Mouse (Mus musculus): ENCODE data around the gene Zfp276. TPM values are rescaled to one million over a fixed set of nuclear protein-coding genes. Genes with fewer than 3 reads are reported as not detected.
"Not testable (repeated sequence)": the region's sequence is repeated elsewhere in the genome, so short reads cannot be mapped to it uniquely, and the experiment has no call there.

Gene Zfp276
- polyA plus RNA-seq (2015; fragmentation: Nextera tagmentation; extraction: Ambion mirVana), result 26.1 and 26.5 TPM in 2 replicates

DNA sequence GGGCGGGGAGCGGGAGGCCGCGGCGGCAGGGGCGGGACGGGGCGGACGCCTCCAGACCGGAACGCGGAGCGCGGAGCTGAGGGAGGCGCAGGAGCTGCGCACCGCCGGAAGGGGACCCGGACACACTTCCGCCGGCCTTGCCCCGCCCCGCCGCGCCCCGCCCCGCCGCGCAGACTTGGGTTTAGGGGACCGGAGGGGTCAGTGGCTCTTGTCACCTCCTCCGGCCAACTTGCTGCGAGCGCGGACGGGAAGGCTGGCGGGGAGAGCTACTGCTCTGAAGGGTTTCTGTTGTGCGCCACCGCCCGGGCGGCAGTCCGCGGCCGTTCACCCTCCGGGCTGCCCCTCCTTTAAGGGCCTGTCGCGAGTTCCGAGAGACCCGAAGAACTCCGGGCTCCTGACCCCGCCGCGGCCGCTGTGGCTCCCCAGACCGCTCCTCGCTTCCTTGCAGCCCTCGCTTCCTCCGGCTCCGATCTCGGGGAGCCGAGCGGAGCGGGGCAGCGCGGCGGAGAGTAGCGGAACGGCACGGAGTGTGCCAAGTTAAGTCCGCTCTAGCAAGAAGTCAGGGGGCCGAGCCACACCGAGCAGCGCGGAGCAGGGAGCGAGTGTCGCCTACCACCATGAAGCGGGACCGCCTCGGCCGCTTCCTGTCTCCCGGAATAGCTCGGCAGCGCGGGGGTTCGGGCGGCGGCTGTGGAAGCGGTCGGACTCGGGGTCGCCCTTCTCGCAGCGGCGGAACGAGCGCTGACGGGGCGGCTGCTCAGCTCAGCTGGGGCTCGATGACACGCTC, at the start of gene Zfp276, which contains the start of gene Vps9d1:
Gene Zfp276, plus strand, starts transcription at position 97 of the 787 bp plus-strand sequence.
Gene Vps9d1, minus strand, starts transcription at position 250 of the 787 bp plus-strand sequence.
- no peaks in the 10 kb centered on the region for H3K9me3 ChIP-seq
- peak within 1 kb of the TSS; percentile 85 for H3K27ac ChIP-seq (replicated peaks)
- peak within 1 kb of the TSS; percentile 97 for H3K9ac ChIP-seq (replicated peaks)
- peak within 1 kb of the TSS; percentile 79 for H3K4me2 ChIP-seq (replicated peaks)
- H3K36me3 ChIP-seq, result peaks cover 52% of the 10 kb centered on the region
- peak; percentile 97 for ATAC-seq (replicated peaks)
- H3K27me3 ChIP-seq, result no peaks in the 10 kb centered on the region
- peaks cover 22% of the 10 kb centered on the region for H3K4me1 ChIP-seq
- WGBS, result under 1% methylated on average over 95 of the region's 99 CpGs
- H3K4me3 ChIP-seq, result peak within 1 kb of the TSS; percentile 87

DNA sequence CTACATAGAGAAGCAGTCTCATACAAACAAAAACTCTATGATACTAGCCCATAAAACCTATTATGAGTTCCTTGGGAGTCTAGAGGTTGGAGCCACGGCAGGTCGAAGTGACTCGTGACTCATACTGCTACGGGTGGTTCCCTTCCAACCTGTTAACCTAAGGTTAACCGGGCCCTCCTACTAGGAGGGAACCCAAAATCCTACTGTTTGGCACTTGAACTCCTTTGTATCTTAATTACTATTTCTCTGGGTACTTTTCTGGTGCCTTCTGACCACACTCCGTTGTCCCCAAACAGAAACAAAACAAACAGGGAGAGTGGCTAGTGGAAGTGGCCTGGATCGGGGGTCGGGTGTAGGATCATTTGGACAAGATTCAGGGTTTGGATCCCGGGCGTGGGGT, 42.1 kb upstream of the Zfp276 start:
- H3K36me3 ChIP-seq, result peaks cover 32% of the 10 kb centered on the region
- H3K4me1 ChIP-seq, result peaks cover 21% of the 10 kb centered on the region
- peak overlapping the region; percentile 94 for H3K9ac ChIP-seq (replicated peaks)
- no peaks in the 10 kb centered on the region for H3K9me3 ChIP-seq
- H3K4me3 ChIP-seq, result peak overlapping the region; percentile 89
- H3K27me3 ChIP-seq, result no peaks in the 10 kb centered on the region
- ATAC-seq (replicated peaks), result no peak
- 53% methylated on average over 10 of the region's 10 CpGs for WGBS
- H3K27ac ChIP-seq (replicated peaks), result no peak overlapping the region
- peak overlapping the region; percentile 95 for H3K4me2 ChIP-seq (replicated peaks)

DNA sequence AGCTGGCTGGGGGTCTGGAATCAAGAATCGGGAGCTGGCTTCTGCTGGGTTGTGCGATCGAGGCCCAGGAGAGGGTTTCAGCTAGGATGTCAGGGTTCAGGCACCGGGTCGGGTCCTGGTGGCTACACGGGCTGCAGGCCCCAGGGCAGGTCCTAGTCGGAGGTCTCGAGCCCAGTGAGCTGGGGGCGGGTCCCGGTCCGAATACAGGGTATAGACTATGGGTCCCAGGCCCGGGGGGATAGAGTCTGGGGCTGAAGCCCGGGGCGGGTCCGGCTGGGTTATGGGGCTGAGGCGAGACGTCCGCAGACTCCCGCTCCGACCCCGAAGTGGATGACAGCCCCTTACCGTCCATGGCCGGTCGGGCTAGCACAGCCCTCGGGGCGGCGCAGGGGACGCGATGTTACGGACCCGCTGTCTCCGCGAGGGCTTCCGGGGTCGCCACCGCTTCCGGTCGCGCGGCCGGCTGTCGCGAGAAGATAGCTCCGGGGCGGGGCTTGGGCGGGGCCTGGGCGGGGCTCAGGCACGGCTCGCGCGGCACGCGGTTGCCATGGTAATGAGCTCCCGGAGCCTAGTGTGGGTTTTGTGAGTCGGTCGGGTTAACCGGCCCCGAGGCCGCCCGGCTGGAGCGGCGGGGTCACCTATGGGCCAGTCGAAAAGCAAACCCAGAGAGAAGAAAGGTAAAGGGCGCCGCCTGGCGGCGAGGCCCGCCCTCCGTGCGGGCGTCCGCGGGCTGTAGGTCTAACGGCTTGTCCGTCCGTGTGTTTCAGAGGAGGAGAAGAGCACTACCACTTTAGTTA, 41.5 kb upstream of the Zfp276 start, which contains the start of the genes Chmp1a and Spata33:
Gene Chmp1a, minus strand, starts transcription at position 443 of the 797 bp plus-strand sequence.
Gene Spata33, plus strand, starts transcription at position 512 of the 797 bp plus-strand sequence.
- H3K27ac ChIP-seq (replicated peaks), result 0 out of 2 replicates have a peak within 1 kb of the TSS, but pooled peaks have one; percentile 27
- peak within 1 kb of the TSS; percentile 94 for H3K9ac ChIP-seq (replicated peaks)
- no peaks in the 10 kb centered on the region for H3K9me3 ChIP-seq
- H3K4me2 ChIP-seq (replicated peaks), result peak within 1 kb of the TSS; percentile 95
- 1% methylated on average over 76 of the region's 76 CpGs for WGBS
- peak; percentile 94 for ATAC-seq (replicated peaks)
- no peaks in the 10 kb centered on the region for H3K27me3 ChIP-seq
- H3K4me1 ChIP-seq, result peaks cover 21% of the 10 kb centered on the region
- H3K4me3 ChIP-seq, result peak within 1 kb of the TSS; percentile 89
- peaks cover 26% of the 10 kb centered on the region for H3K36me3 ChIP-seq

DNA sequence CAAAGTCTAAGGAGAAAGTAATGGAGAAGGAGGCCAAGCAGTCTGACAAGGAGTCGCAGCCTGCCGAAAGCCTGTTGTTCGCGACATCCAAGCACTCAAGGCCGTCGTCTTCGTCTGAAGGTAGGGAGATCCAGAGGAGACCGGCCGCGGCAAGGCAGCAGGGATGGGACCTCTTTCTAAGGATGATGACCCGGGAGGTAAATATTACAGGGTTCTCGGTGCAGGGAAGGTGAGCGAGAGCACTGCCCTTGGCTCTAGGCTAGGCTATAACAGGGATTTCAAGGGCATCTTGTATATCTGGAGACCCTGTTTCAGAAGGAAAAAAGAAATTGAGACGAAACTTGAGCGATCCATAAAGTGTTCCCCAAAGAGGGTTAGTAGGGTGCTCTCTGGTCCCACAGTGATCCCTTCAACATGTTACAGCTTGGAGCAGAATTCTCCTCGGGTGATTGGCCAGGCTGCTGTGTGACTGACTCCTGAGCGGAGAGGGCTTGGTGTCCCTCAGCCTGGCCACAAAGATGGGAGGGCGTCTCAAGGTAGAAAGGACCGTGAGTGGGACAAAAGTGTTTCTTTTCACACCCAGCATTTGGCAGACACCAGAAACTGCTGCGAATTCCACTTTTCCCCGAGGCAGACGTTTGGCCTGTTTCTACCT, 40.8 kb upstream of the Zfp276 start:
- no peaks in the 10 kb centered on the region for H3K27me3 ChIP-seq
- H3K4me3 ChIP-seq, result peak overlapping the region; percentile 89
- peaks cover 21% of the 10 kb centered on the region for H3K4me1 ChIP-seq
- WGBS, result 20% methylated on average over 22 of the region's 22 CpGs
- peaks cover 19% of the 10 kb centered on the region for H3K36me3 ChIP-seq
- no peak overlapping the region for H3K27ac ChIP-seq (replicated peaks)
- H3K9me3 ChIP-seq, result no peaks in the 10 kb centered on the region
- peak overlapping the region; percentile 94 for H3K9ac ChIP-seq (replicated peaks)
- peak overlapping the region; percentile 95 for H3K4me2 ChIP-seq (replicated peaks)
- no peak; the same call in 1 of the 2 replicates for ATAC-seq (replicated peaks)

DNA sequence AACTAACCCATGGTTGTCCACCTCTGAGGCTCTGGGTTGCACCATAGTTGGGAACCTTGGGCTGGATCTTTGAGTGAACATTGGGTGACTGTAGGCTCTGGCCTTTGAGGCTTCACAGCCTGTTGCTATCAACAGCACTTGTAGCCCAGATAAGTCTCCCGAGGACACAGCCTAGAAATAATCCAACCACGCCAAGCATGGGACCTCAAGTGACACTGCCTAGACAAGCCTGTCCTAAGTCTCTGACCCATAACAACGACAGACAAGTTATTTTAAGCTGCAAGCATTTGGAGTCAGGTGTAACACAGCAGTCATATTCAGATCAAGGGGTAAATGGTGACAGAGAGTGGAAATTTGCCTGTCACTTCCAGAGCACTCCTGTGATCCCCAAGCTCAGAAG, 38.6 kb upstream of the Zfp276 start:
- no peaks in the 10 kb centered on the region for H3K36me3 ChIP-seq
- no peak for ATAC-seq (replicated peaks)
- no peak overlapping the region for H3K4me3 ChIP-seq
- H3K27ac ChIP-seq (replicated peaks), result no peak overlapping the region
- no peaks in the 10 kb centered on the region for H3K27me3 ChIP-seq
- no peaks in the 10 kb centered on the region for H3K9me3 ChIP-seq
- no peak overlapping the region for H3K4me2 ChIP-seq (replicated peaks)
- H3K9ac ChIP-seq (replicated peaks), result no peak overlapping the region
- peaks cover 21% of the 10 kb centered on the region for H3K4me1 ChIP-seq
- 80% methylated on average over 3 of the region's 3 CpGs for WGBS

DNA sequence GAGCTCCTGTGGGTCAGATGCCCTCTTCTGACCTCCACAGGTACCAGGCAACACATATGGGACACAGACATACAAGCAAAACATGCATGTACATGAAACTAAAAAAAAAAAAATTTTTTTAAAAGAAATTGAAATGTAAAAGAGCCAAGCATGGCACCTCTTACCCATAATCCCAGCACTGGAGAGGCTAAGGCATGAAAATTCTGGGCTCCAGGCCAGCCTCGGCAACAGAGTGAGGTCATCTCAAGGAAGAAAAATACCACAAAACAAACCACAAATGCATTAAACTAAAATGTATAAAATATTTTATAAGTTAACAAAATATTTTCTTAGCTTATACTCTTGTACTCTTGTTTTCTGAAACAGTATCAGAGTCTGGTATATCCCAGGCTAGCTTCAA, 33.1 kb upstream of the Zfp276 start:
- H3K4me3 ChIP-seq, result no peak overlapping the region
- H3K9ac ChIP-seq (replicated peaks), result no peak overlapping the region
- H3K27ac ChIP-seq (replicated peaks), result no peak overlapping the region
- H3K9me3 ChIP-seq, result no peaks in the 10 kb centered on the region
- no peaks in the 10 kb centered on the region for H3K27me3 ChIP-seq
- H3K4me2 ChIP-seq (replicated peaks), result no peak overlapping the region
- H3K4me1 ChIP-seq, result peaks cover 17% of the 10 kb centered on the region
- ATAC-seq (replicated peaks), result no peak
- no peaks in the 10 kb centered on the region for H3K36me3 ChIP-seq
- 73% methylated on average over 1 of the region's 1 CpGs for WGBS

DNA sequence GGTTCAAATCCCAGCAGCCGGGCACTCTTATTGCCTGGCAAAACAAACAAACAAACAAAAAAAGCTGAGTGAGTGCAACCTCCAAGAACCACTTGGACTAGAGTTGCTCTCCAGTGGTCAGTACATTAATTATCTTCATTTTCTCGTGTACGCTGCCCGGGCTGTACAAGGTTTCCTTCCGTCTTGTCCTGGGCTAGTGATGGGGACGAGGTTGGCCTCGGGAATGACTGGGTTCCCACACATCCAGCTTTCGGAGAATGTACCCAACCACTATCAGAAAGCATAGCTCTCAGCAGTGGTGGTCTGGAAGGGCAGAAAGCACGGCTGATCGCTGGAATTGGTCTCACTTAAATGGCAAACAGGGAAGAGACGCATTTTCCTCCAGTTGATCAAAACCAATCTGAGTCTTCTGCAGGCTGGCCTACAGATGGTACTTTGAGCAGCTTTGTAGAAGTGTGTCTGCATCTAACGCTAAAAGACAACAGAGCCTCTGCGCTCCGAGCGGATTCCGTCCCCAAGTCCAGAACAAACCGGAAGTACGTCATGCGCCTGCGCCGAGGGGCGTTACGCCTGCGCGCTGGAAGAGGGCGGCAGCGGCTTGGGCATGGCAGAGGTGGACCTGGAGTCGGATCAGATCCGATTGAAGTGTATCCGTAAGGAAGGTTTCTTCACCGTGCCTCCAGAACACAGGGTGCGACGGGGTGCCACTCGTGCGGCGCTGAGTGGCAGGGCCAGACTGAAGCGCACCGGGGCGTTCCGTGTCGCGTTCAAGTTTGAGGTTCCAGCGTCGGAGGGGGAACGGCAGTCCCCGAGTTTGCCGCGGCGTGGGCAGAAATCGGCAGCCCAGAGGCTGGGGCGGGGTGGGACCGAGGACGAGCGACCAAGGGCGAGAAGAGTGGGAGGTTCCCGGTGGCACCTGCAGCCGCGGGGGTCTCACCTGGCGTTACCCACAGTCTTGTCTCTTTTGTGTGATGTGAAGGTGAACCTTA, 29.4 kb upstream of the Zfp276 start, which contains the start of gene Cdk10:
Gene Cdk10, plus strand, starts transcription at position 565 of the 989 bp plus-strand sequence.
- Histone ChIP-seq H3K9ac (replicated peaks) (peak within 1 kb of the TSS; percentile 83), H3K4me1 (peaks cover 17% of the 10 kb centered on the region), H3K36me3 (0 out of 2 replicates have a peak, but pooled peaks cover 16% of the 10 kb centered on the region), H3K4me2 (replicated peaks) (peak within 1 kb of the TSS; percentile 98), H3K4me3 (peak within 1 kb of the TSS; percentile 83), H3K27me3 (no peaks in the 10 kb centered on the region), H3K27ac (replicated peaks) (peak within 1 kb of the TSS; percentile 84), H3K9me3 (no peaks in the 10 kb centered on the region)
- WGBS, result 4% methylated on average over 59 of the region's 59 CpGs
- ATAC-seq (replicated peaks), result peak; percentile 93

DNA sequence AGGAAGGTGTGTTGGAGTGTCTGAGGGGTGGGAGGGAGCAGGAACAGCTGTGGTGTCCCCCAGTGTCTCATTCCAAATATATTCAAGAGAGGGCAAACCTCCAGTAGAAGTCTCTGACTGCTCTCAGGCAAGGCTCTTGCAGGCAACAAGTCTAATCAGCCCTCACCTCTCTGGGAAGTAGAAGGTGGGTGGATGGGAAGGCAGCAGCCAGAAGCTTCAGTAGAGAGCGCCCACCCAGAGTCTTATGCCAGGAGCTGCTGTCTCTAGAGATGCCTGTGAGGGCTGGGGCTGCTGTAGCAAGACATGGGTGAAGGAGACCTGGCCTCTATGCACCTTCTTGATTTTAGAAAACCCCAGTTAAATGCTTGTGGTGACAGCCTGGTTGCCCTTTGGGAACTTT, 25.6 kb upstream of the Zfp276 start:
- no peaks in the 10 kb centered on the region for H3K27me3 ChIP-seq
- H3K27ac ChIP-seq (replicated peaks), result no peak overlapping the region
- 100% methylated on average over 1 of the region's 1 CpGs for WGBS
- no peak overlapping the region for H3K4me2 ChIP-seq (replicated peaks)
- H3K4me3 ChIP-seq, result no peak overlapping the region
- H3K4me1 ChIP-seq, result peaks cover 17% of the 10 kb centered on the region
- 0 out of 2 replicates have a peak, but pooled peaks cover 20% of the 10 kb centered on the region for H3K36me3 ChIP-seq
- no peak overlapping the region for H3K9ac ChIP-seq (replicated peaks)
- H3K9me3 ChIP-seq, result no peaks in the 10 kb centered on the region
- no peak for ATAC-seq (replicated peaks)

DNA sequence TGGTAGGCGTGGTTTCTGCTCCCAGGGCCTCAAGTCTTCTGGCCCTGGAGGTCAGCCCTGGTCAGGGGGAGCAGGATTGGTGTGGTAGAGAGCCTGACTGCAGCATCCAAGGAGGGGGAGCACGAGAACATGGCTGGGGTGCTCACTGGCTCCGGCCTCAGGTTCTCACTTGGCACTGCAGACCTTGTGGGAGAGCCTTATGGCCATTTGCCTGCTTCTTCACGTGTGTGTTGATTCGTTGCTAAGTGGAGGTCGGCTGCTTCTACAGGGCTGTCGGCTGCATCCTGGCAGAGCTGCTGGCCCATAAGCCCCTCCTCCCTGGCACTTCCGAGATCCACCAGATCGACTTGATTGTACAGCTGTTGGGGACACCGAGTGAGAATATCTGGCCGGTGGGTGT, 23.7 kb upstream of the Zfp276 start:
- 85% methylated on average over 11 of the region's 11 CpGs for WGBS
- H3K27ac ChIP-seq (replicated peaks); H3K4me3 ChIP-seq; H3K4me2 ChIP-seq (replicated peaks); ATAC-seq (replicated peaks); H3K9me3 ChIP-seq; H3K9ac ChIP-seq (replicated peaks): not testable (repeated sequence)
- Histone ChIP-seq H3K4me1 (peaks cover 15% of the 10 kb centered on the region), H3K36me3 (0 out of 2 replicates have a peak, but pooled peaks cover 20% of the 10 kb centered on the region), H3K27me3 (peaks cover 14% of the 10 kb centered on the region)

DNA sequence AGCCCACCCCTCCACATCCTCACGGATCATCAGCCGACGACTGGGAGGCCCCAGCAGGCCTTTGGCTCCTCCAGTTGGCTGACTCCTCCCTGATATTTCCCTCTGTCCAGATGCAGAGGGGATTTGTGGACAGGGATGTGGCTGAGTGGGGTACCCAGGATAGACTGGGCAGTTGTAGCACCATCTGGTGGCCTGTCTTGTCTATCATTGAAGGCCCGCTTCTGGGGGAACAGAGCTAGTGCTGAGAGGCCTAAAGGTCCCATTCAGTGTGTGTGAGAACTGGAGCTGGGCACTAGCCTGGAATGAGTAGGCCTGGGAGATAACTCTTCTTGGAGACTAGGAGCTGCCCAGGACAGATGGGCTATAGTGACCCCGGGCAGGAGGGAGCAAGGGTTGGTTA, 22.3 kb upstream of the Zfp276 start:
- Histone ChIP-seq H3K27me3 (peaks cover 24% of the 10 kb centered on the region), H3K9ac (replicated peaks) (no peak overlapping the region), H3K27ac (replicated peaks) (no peak overlapping the region), H3K4me1 (peaks cover 20% of the 10 kb centered on the region), H3K9me3 (no peaks in the 10 kb centered on the region), H3K36me3 (0 out of 2 replicates have a peak, but pooled peaks cover 20% of the 10 kb centered on the region), H3K4me2 (replicated peaks) (no peak overlapping the region), H3K4me3 (no peak overlapping the region)
- WGBS, result 50% methylated on average over 5 of the region's 5 CpGs
- no peak for ATAC-seq (replicated peaks)

All from forebrain, embryonic 15.5 days (tissue).